Mouse (Mus musculus) bone marrow macrophage, adult 2 months (primary cell): ENCODE measurements around the gene Bglap3.

Source experiments
- CTCF ChIP-seq: IDR thresholded peaks from 2 replicates; pipeline ENCODE4 v1.5.1; 2012; ENCODE audit warnings: low read depth, mild to moderate bottlenecking, low read length, moderate library complexity
- POLR2A ChIP-seq: IDR thresholded peaks from 2 replicates; pipeline ENCODE4 v1.6.1; 2012; ENCODE audit warnings: mild to moderate bottlenecking, low read depth, low read length, borderline replicate concordance

DNA sequence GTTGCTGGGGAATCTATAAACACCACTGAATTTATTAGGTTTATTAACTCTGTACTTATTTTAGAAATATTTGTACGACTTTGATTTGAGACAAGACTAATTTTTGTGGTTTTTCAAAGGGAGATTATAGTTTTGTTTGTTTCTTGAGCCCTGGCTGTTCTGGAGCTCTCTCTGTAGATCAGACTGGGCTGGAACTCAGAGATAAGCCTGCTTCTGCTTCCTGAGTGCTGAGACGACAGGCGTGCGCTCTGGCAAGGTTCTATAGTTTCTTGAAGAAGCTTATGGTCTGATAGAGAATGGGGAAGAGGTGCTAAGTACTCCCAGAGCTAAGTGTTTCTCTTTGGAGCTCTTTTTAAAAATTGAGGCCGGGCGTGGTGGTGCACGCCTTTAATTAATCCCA, 34.2 kb downstream of the Bglap3 start:
- TF ChIP-seq CTCF = no peak
- TF ChIP-seq POLR2A = no peak
